16 mouse cellular contexts compared by ENCODE assay signal in genomic region chr4:137001020-137001419, GRCm38 (mm10). TPM values are rescaled to one million over a fixed set of nuclear protein-coding genes. Genes with fewer than 3 reads are reported as not detected.
"Had no signal": no experiment of that assay in that cellular context is flagged by ENCODE, and none has a peak within 500 bp of the region (broad histone marks: within the 10 kb centered on the region; RNA-seq: fewer than 3 reads in every experiment).

No protein-coding gene starts in this region.

- H3K4me2 ChIP-seq: limb, embryonic 12.5 days; liver, embryonic 13.5 days; lung, embryonic 15.5 days; neural tube, embryonic 15.5 days had no signal

- ATAC-seq: liver, postnatal 0 days had no signal

- H3K4me1 ChIP-seq: limb, embryonic 12.5 days; lung, embryonic 15.5 days had no signal

- DNase-seq: kidney, adult 8-10 months; kidney, postnatal 25 days; liver; liver, embryonic 13.5 days; liver, postnatal 0 days; lung, postnatal 14 days; right cerebral cortex, adult 18-20 months; right cerebral cortex, postnatal 25 days; thymus, postnatal 4 days had no signal

- H3K27ac ChIP-seq: left cerebral cortex, adult 2 months; limb, embryonic 12.5 days; liver, embryonic 13.5 days; lung, embryonic 15.5 days; macrophage; neural tube, embryonic 15.5 days had no signal

- H3K4me3 ChIP-seq: left cerebral cortex, adult 2 months; limb, embryonic 12.5 days; liver, embryonic 13.5 days; lung, embryonic 15.5 days; megakaryocyte, embryonic 14.5 days; myocyte; neural tube, embryonic 15.5 days had no signal

- H3K27me3 ChIP-seq: limb, embryonic 12.5 days; liver, embryonic 13.5 days; lung, embryonic 15.5 days; megakaryocyte, embryonic 14.5 days; neural tube, embryonic 15.5 days had no signal

- H3K9me3 ChIP-seq: limb, embryonic 12.5 days; liver, embryonic 13.5 days; lung, embryonic 15.5 days; megakaryocyte, embryonic 14.5 days; neural tube, embryonic 15.5 days had no signal

- H3K9ac ChIP-seq: limb, embryonic 12.5 days; liver, embryonic 13.5 days; liver, postnatal 0 days; lung, embryonic 15.5 days; neural tube, embryonic 15.5 days had no signal

RNA-seq across cellular contexts. Expression of gene Epha8, which starts 44.4 kb away (rescaled TPM):
- polyA plus RNA-seq: macrophage, myocyte had no signal
